Mouse (Mus musculus) 416B (cell line): ENCODE measurements around the gene Clstn1.

Experiments used
- DNase-seq: peaks from one replicate; pipeline ENCODE4 v3.0.0; 2011; ENCODE audit warnings: low read depth

Gene Clstn1

DNA sequence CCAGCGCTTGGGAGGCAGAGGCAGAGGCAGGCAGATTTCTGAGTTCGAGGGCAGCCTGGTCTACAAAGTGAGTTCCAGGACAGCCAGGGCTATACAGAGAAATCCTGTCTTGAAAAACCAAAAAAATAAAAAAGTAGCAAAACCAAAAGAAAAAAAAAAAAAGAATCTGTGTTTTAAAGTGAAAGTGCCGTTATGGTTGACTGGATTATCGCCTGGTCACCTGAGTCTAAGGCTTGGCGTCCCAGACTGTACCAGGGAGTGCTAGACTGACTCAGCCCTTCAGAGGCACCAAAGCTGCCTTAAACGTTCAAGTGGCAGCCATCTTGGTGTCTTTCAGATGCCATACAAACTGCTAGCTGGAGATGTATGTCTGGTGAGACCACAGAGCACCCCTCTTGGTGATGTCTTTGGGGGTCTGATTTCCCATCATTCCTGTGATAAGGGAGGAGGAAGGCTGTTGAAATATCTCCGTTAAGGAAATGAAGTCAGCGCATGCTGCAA, 49.7 kb downstream of the Clstn1 start:
- DNase-seq, result no peak

DNA sequence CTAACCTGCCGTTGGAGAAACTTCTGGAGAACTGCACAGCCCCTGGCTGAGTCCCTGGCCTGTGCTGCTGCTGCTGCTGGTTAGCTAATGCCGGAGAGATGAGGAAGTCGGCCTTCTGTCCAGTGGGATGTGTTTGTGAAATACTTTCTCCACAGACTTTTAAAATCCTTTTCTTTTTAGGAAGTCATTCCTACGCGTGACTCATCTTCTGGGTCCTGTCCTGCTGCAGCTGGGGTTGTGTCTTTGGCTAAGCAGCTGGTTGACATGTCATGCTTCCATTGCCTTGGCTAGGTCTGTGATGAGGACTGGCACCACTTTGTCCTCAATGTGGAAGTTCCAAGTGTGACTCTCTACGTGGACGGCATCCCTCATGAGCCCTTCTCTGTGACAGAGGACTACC, 51.7 kb downstream of the Clstn1 start:
- no peak for DNase-seq

DNA sequence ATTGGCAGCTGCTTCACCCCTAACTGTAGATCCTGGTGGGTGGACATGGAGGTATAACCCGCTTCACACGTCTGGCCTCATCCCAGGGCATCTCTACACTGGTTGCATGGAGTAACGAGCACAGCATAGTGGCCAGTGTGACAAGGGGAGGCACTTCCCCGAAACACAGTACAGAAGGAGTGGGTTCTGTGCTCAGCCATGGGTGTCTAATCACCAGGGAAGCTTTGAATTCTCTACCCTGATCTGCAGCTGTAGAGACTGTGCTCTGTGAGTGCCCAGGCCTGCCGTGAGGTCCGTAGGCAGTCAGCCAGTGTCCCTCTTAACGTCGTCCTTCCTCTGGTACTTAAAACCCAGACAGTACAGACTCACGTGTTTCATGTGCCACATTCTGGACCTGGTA, 54.6 kb downstream of the Clstn1 start:
- no peak for DNase-seq

DNA sequence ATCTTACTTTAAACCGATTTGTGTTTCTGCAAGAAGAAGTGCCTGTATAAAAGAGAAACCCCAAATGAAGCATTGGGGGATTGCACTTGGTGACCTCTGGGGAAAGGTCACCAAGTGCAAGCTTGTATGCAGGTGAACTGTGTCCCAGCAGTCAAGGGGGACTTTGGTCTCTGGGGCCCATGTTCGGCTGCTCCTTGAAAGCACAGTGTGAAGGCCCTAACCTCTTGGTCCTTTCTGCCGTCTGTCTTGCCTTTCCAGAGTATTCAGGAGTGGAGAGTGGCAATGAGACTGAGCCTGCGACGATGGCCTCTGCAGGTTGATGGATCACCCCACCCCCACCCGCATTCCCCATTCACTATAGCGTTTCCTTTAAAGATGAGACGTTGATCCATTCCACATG, 55.1 kb downstream of the Clstn1 start:
- DNase-seq, result no peak

DNA sequence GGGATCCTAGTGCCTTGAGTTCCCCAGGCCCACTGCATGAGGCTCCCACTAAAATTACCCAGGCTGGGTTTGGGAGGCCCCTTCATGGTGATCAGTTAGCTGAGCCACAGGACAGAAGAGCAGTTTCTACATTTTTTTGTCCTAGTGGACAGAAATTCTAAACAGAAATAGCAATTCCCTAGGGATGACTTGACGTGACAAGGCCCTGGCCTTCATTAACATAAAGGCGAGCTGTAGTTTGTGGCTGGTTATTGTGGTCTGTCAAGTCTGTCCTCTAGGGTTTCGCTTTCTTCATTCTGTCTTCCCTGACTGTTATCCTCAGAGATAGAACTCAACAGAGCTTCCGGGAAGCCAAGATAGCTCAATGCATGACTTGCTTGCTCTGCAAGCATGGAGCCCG, 55.7 kb downstream of the Clstn1 start:
- DNase-seq, result no peak

DNA sequence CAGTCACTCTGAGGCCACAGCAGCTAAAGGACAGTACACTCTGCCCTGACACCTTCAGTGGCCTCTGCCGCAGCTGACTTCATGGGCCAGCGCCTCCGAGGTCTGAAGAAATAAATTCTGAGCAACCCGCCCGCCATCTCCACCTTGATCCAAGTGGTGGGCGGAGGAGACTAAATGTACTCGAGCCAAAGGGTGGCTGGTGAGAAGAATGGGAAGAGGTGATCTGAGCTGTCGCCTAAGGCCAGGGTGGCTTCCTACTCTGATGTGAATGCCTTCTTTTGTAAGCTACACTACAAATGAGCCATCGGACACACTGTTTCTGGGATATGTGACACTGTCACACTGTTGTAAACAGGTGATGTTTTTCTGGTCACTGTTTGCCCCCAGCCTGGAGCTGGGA, 59.5 kb downstream of the Clstn1 start:
- no peak for DNase-seq

DNA sequence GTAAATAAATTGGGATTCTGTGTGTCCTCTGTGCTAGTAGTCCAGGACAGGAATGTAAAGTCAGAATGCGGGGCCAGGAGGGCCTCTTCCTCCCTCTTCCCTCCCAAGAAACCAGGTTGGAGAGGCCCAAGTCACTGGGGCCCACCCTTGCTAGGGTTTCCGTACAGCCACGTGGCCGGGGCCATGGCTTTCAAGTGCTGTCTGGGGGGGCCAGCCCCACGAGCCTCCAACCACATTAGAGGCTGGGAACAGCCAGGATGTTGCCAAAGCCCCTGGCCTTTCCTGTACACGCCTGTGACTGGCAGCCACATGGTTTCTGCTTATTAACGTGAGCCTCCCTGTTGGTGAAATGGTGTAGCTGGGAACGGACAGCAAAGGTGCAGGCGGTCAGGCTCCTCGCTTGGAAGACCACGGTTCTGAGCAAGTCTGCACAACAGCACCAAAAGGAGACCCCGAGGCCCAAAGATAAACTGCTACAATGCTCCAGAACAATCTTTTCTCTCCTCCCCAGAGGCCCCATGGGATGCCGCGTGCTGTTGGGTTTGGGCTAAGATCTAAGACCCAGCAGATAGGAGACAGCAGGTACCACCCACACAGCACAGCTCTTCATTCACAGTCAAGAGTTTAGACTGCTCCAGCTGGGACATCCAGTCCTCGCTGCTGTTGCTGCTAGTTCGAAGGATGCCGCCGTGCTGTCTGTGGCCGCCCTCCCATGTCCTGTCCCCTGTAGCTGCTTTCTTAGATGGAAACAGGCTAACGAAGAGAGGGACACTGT, 62.0 kb downstream of the Clstn1 start:
- peak; percentile 73 for DNase-seq

DNA sequence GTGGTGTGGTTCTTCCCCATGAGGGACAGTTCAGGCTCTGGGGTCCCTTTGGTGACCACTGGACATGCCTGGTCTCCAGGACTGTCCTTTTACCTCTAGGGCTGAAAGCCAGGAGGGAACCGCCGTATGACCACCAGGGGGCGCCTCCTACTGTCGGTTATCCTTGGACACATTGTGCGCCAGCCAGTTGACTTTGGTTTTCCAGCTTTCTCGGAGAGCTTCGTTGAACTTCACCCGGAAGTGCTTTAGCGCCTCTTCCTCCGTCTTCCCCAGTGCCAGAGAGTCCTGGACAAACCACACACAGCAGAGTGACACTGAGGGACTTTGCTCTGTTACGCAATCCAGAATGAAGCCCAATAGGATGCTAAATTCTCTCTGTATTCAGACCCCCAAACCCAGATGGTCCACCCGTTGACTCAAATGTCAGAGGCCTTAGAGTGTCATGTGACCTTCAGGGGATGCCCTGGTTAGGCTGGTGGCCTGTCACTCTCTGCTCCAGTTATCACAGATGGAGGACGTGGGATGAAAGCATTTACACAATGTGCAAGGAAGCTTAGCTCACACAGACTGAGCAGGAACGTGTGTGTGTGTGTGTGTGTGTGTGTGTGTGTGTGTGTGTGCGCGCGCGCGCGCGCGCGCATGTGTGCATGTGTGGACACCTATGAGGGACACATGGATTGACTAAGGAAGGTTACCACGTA, 64.4 kb downstream of the Clstn1 start:
- peak; percentile 74 for DNase-seq

DNA sequence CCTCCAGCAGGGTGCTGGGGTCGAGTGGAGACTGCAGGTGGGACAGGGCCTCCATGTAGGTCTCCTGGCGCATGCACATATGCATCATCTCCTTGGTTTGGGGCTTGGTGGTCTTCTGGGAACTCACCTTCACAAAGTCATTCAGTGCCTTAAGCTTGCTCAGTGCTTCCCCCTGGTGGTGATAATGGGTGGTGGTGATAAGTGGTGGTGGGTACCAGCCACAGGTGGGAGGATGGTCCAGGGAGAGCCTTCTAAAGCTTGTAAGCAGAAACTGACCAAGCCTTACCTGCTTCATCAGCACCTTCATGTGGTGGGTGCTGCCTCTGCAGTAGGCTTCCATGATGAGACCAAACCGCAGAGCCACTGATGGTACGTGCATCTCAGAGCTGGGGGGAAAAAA, 68.0 kb downstream of the Clstn1 start:
- peak; percentile 26 for DNase-seq

DNA sequence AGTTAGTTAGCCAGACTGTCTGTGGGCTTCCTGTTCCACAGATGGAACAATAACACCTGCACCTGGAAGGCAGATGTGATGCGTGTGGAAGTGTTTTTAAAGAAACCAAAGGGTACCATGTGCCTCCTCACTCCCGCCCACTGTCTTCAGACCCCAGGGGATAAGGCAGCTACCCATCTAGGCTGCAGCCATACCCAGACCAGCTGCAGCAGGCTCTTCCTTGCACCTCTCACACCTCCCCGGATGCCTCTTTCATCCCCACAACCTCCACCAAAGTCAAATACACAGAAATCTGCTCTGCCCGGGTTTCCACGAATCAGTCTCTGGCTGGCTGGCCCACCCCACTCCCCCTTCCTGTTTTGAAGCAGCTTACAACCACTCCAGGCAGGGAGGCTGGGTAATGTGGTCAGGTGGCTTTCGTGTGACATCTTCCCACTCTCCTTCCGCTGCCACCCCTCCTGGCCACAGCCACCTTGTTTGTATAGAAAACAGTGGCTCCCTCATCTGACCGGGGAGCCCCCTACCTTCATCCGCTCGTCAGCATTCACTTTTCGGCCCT, 71.7 kb downstream of the Clstn1 start:
- DNase-seq, result peak; percentile 31

DNA sequence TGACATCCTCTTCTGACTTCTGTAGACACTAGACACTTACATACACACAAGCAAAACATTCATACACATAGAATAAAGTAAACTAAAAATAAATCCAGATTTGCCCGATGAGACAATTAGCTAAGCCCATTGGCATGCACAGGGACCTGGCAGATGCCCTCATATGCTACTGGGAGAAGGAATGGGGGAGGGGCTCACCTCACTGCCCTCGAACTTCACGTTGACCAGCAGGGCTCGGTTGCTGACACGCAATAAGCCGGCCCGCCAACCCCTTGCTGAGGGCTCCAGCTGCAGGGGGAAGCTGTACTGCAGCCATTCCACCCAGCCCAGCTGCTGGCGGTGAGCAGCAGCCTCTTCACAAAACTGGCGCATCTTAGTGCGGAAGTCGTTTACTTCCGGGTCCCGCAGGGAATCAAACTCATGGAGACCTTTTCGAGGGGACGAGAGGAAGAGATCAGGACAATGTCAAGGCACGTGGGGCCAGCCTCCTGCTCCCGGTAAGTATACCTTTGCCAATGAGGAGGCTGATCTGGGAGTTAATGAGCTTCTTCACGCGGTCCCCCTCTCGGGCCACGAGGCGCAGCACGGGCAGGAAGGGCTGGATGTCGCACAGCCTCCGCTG, 73.3 kb downstream of the Clstn1 start:
- no peak for DNase-seq

DNA sequence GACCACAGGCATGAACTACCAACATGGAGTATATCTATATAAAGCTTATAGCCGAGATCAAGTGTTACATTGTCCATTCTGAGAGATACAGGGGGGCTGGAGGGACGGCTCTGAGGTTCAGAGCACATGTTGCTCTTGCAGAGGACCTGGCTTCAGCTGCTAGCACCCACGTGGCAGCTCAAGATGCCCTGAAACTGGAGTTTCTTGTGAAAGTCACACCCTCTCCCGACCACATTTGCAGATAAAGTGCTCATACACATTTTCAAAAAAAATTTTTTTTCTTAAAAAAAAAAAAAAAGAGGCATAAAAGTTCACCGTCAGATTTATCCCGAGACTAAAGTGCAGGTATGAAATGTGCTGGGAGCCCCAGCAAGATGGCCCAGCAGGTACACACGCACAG, 74.3 kb downstream of the Clstn1 start:
- DNase-seq, result no peak

DNA sequence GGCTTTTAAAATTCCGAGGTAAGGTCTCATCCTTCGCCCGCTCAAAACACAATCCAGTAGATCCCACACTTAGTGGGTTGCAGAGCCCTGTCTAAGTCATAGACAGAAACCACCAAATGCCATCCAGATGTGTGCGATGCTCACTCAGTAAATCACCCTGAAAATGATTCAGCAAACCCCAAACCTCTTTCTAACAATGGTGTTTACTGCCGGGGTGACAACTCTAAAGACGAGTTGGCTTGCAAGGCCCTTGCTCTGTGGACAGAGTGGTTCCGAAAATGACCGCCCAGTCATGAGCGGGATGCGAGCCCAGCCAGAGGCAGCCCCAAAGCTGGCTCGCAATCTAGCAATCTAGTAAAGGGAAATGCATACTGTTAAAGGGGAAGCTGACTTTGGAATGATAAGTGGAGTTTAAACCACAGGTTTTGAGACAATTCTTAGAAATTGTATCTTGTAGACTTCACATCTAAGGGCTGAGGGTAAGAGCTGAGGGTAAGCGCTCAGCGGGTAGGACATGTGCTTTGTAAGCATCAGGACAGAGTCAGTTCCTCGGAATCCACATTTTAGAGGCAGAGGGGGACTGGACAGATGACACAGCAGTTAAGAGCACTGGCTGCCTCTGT, 75.8 kb downstream of the Clstn1 start:
- peak; percentile 87 for DNase-seq

DNA sequence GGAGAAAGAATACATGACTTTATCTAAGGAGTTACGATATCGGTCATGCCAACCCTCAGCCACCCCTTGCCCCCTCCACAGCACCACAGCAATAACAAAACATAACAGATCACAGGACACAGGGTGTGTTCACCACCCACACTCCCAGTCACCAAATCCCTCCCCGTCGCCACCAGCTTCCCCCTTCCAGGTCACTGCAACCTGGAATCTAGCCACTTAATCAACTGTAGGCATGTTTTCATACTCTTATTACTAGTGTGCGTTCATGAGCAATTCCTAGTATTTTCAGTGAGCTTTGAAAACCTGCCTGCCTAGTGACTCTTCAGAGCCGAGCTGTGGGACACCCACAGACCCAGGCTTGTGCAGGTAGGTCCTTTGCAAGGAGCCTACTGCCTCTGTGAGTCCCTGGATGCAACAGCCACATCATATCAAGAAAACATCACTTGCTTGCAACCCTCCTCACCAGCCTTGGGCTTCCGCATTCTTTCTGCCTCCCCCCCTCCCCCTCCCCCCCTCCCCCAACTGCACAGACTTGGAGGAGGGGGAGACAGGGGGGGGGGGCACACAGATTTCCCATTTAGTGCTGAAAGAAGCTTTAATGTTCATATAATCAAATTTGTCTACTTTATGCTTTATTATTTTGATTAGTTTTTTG, 77.7 kb downstream of the Clstn1 start:
- no peak for DNase-seq

DNA sequence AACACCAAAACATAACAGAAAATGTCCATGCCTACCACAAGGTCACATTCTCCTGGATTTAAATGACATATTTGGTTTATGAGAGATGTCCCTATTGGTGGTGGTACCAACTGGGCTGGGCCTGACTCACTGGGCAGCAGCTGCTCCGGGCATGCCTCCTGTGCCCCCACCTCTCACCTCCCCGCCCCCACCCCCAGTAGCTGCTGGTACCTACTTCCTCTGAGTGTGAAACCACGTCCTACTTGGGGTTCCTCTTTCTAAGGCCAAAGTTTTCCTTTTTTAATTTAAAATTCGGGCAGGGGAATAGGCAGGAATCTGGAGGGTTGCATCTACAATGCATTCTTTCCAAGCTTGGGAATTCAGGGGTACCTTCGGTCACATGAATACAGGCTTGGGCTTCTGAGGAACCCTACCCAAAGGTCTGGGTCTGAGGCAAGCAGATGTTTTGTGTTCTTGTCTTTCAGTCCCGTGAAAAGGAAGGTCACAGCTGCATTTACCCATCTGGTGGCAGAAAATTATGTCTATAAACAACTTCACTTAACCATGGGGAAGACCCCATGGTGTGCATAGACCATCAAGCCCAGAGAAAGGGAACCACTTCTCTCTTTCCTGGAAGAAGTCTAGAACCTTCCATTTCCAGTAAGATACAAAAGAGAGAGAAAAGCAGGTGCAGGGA, 78.9 kb downstream of the Clstn1 start:
- peak; percentile 74 for DNase-seq

DNA sequence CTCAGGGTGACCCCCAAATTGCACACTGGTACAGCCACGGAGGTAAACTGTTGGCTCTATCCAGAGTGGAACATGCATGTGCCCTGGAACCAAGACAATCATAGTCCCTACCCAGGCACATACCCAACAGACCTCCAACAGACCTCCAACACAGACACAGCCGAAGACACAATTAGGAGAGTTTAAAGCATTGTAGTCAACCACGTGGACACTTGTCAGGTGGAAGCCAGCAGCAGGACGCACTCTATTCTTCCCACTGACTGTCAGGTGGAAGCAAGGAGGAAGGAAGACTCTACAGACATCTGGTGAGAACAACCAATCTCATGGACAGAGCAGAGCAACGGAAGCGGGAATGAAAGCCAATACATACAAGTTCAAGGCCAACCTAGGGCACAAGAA, 79.4 kb downstream of the Clstn1 start:
- DNase-seq, result no peak

DNA sequence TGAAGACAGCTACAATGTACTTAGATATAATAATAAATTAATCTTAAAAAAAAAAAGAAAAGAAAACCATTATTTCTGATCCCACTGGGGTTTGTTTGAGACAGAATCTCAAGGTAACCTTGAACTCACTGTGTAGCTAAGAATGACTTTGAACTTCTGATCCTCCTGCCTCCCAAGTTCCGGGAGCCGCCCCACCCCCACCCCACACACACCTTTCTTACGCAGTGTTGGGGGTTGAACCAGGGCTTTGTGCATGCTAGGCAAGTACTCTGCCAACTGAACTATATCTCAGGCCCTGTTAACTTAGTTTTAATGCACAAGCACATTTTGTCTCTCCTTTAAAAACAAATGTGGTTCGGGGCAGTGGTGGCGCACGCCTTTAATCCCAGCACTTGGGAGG, 84.9 kb downstream of the Clstn1 start:
- no peak for DNase-seq

DNA sequence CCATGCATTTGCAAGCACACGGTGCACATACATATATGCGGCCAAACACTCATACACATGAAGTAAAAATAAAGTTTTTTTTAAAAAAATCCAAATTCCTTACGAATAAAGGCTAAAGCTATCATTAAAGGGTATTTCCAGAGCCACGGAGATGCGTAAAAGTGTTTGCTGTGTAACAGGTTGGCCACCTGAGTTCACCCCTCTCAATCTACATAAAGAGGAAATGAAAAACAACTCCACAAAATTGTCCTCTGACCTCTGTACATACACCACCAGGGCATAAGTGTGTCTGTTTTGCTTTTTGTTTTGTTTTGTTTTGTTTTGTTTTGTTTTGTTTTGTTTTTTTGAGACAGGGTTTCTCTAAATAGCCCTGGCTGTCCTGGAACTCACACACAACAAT, 86.5 kb downstream of the Clstn1 start:
- no peak for DNase-seq

DNA sequence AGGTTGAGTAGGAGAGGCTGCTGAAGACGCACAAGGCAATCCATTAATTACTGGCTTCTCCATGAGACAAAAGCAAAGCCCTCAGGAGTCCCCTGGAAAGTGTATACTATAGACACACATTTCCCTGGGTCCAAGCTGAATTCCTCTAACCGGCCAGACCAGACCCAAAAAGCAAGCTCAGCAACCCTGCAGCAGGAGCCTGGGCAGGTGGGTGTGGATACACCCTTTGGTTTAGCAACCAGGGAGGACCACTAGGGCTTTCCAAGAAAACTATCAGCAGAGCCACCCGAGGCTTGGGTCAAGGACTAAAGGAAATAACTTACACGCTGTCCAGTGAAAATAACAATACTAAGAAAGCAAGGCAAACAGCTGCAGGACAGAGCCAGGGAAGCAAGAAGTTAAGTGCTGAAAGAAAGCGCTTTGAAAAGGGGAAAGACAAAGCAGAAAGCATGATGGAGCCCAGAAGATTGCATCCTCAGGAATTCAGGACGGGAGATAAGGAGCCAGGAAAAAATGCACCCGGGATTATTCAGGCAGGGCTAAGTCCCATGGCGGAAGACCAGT, 88.6 kb downstream of the Clstn1 start:
- DNase-seq, result no peak

DNA sequence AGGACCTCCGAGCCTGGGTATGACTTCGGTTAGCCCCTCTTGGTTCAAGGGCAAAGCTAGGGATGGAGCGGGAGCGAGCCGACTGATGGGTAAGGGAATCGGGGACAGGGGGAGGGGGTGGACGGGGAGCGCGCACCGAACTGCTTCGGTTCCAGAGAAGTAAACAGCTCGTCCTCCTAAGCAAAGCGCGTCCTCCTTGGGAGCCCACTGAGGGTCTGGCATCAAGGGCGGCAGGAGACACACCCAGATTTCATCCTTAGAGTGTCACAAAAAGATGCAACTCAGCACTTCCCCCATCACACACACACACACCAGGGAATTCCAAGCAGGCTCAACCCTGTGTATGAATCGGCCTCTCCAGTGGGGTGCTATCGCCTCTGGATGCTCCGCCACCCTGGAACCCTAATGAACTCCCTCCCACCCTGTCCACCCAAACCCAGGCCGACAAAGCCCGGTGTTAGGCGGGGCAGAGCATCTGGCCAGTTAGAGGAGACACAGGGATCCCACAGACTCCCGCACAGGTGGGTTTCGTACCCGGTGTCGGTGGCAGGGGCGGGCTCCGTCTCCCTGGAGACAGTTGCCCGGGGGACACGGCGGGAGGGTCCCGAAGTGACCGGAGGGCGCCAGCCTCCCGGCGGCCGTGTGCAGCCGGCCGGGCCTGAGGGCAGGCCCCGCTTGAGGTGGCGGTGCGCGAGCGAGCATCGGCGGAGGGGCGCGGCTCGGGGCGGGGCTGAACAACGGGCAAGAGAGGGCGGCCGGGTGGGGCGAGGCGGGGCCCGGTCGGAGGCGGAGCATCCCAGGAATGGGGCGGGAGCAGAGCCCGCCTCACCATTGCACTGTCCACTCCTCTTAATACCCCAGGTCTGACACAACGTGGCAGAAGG, 89.4 kb downstream of the Clstn1 start:
- DNase-seq, result no peak
